In the genomic region with DNA sequence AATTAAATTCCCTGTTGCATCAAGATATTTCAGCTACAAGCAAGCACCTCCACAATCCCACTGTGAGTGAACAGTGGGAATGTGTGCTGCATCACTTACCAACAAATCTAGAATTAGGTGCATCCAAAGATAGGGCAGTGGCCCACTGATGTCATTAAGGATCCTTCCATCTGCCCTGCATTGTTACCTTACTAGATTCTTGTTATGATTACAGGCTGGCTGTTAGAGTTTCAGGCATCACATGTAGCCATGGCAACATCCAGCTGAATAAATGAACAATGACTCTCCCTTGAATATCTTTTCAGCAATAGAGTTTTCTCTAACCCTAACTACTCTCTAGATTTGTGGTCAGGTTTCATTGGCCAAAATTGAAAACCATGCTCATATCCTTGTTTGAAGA, we compare ENCODE assay signal across 12 mouse cellular contexts.
DNase-seq lines count a peak whose midpoint lies in the region; ATAC-seq lines count a peak whose summit lies in the region.
"Had no signal": no experiment of that assay in that cellular context is flagged by ENCODE, and none has a peak within 500 bp of the region (broad histone marks: within the 10 kb centered on the region; RNA-seq: fewer than 3 reads in every experiment).

No protein-coding gene starts in this region.

- H3K36me3 ChIP-seq in midbrain, embryonic 11.5 days (ENCODE audit: control insufficient read depth, insufficient read depth, low read length), result no peaks in the 10 kb centered on the region
- H3K36me3 ChIP-seq in midbrain, embryonic 10.5 days, result no peaks in the 10 kb centered on the region
- no peaks in the 10 kb centered on the region for H3K36me3 ChIP-seq in hindbrain, embryonic 10.5 days
- H3K36me3 ChIP-seq in midbrain, embryonic 14.5 days (ENCODE audit: control insufficient read depth, insufficient read depth, low read length), result no peaks in the 10 kb centered on the region
- H3K36me3 ChIP-seq: limb, embryonic 12.5 days had no signal

- peak; percentile 86 for DNase-seq in midbrain, embryonic 11.5 days (ENCODE audit: low spot score, missing footprints)
- no peak for DNase-seq in midbrain, embryonic 10.5 days (ENCODE audit: low spot score)
- no peak for DNase-seq in hindbrain, embryonic 10.5 days (ENCODE audit: low spot score)
- DNase-seq in midbrain, embryonic 14.5 days, result peak; percentile 62
- DNase-seq in spleen, postnatal 4 days (ENCODE audit: low spot score in 2 of 2), result no peak
- no peak for DNase-seq in left cerebral cortex, adult 9 months (ENCODE audit: low spot score in 2 of 2)
- no peak for DNase-seq in kidney, adult 18-20 months
- DNase-seq: gastrocnemius, postnatal 14 days; thymus, postnatal 14 days had no signal

- H3K27me3 ChIP-seq in midbrain, embryonic 11.5 days (ENCODE audit: control insufficient read depth, insufficient read depth, low read length), result no peaks in the 10 kb centered on the region
- no peaks in the 10 kb centered on the region for H3K27me3 ChIP-seq in midbrain, embryonic 10.5 days (ENCODE audit: low read depth, poor library complexity, severe bottlenecking)
- H3K27me3 ChIP-seq in hindbrain, embryonic 10.5 days (ENCODE audit: insufficient read depth, poor library complexity, severe bottlenecking), result no peaks in the 10 kb centered on the region
- no peaks in the 10 kb centered on the region for H3K27me3 ChIP-seq in midbrain, embryonic 14.5 days (ENCODE audit: control insufficient read depth, insufficient read depth, low read length)
- H3K27me3 ChIP-seq: limb, embryonic 12.5 days had no signal

- no peak overlapping the region for H3K4me2 ChIP-seq in midbrain, embryonic 11.5 days
- H3K4me2 ChIP-seq in midbrain, embryonic 14.5 days (ENCODE audit: low read length), result no peak overlapping the region
- H3K4me2 ChIP-seq: limb, embryonic 12.5 days had no signal

- peaks cover 3% of the 10 kb centered on the region; the same call in 1 of the 2 replicates for H3K4me1 ChIP-seq in midbrain, embryonic 11.5 days (ENCODE audit: control insufficient read depth, insufficient read depth, low read length)
- H3K4me1 ChIP-seq in midbrain, embryonic 10.5 days, result peaks cover 12% of the 10 kb centered on the region
- H3K4me1 ChIP-seq in hindbrain, embryonic 10.5 days (replicated peaks), result peaks cover 11% of the 10 kb centered on the region
- peaks cover 14% of the 10 kb centered on the region for H3K4me1 ChIP-seq in midbrain, embryonic 14.5 days (ENCODE audit: control insufficient read depth, insufficient read depth, low read length)

- H3K4me3 ChIP-seq in midbrain, embryonic 11.5 days (ENCODE audit: low read depth, low read length), result no peak overlapping the region
- no peak overlapping the region for H3K4me3 ChIP-seq in midbrain, embryonic 10.5 days
- H3K4me3 ChIP-seq in hindbrain, embryonic 10.5 days, result no peak overlapping the region
- no peak overlapping the region for H3K4me3 ChIP-seq in midbrain, embryonic 14.5 days (replicated peaks; ENCODE audit: low read depth, low read length)
- H3K4me3 ChIP-seq: erythroblast, embryonic 14.5 days; limb, embryonic 12.5 days had no signal

- no peak overlapping the region for H3K27ac ChIP-seq in midbrain, embryonic 11.5 days (ENCODE audit: low read depth, low read length)
- no peak overlapping the region for H3K27ac ChIP-seq in midbrain, embryonic 10.5 days (replicated peaks)
- peak overlapping the region; percentile 41; the same call in 1 of the 2 replicates for H3K27ac ChIP-seq in hindbrain, embryonic 10.5 days
- peak overlapping the region; percentile 17; the same call in 1 of the 2 replicates for H3K27ac ChIP-seq in midbrain, embryonic 14.5 days (replicated peaks; ENCODE audit: low read depth, low read length)
- H3K27ac ChIP-seq: limb, embryonic 12.5 days had no signal

- no peaks in the 10 kb centered on the region for H3K9me3 ChIP-seq in midbrain, embryonic 11.5 days (ENCODE audit: control insufficient read depth, low read length)
- H3K9me3 ChIP-seq in midbrain, embryonic 10.5 days (replicated peaks), result no peaks in the 10 kb centered on the region
- H3K9me3 ChIP-seq in hindbrain, embryonic 10.5 days, result no peaks in the 10 kb centered on the region
- H3K9me3 ChIP-seq in midbrain, embryonic 14.5 days (ENCODE audit: control insufficient read depth, low read length), result no peaks in the 10 kb centered on the region
- H3K9me3 ChIP-seq: limb, embryonic 12.5 days had no signal

- ATAC-seq in midbrain, embryonic 11.5 days (ENCODE audit: low FRiP score), result peak; percentile 53; the same call in 1 of the 2 replicates
- peak; percentile 51; the same call in 1 of the 2 replicates for ATAC-seq in midbrain, embryonic 14.5 days (ENCODE audit: low FRiP score, low TSS enrichment)
- ATAC-seq: CD4-positive, CD25-positive, alpha-beta regulatory T cell, adult 4 months had no signal

- H3K9ac ChIP-seq in midbrain, embryonic 11.5 days (ENCODE audit: low read length), result no peak overlapping the region
- no peak overlapping the region for H3K9ac ChIP-seq in midbrain, embryonic 14.5 days (replicated peaks; ENCODE audit: low read length)
- H3K9ac ChIP-seq: limb, embryonic 12.5 days had no signal

Comparison
In these comparisons a context has a peak if more than half of its experiments do, and no peak if none do; other contexts are left out.
1. DNase-seq: peak in midbrain, embryonic 11.5 days (single experiment) and midbrain, embryonic 14.5 days (single experiment); none in midbrain, embryonic 10.5 days (single experiment), hindbrain, embryonic 10.5 days (single experiment), spleen, postnatal 4 days (0 of 2), left cerebral cortex, adult 9 months (0 of 2) and kidney, adult 18-20 months (single experiment).
2. H3K27ac ChIP-seq: peak in hindbrain, embryonic 10.5 days (single experiment) and midbrain, embryonic 14.5 days (single experiment); none in midbrain, embryonic 11.5 days (single experiment) and midbrain, embryonic 10.5 days (single experiment).